Mouse (Mus musculus) heart, adult 9 months (tissue): ENCODE results near the gene Atpaf1.

Experiments
- DNase-seq, 2 experiments: peaks; one replicate each; pipeline ENCODE4 v3.0.0; 2022; ENCODE audit warnings: low spot score in 2 of 2

The Atpaf1 gene

GRCm38 (mm10) chr4:115784769-115785510 is at the start of gene Atpaf1:
TSS of gene Atpaf1 (plus strand) at chr4:115784812.
- peak; percentile 65 to 67 for DNase-seq

- no peak for DNase-seq
These were observed 49.7 kb upstream of the Atpaf1 start for GRCm38 (mm10) chr4:115734867-115735266.

DNA sequence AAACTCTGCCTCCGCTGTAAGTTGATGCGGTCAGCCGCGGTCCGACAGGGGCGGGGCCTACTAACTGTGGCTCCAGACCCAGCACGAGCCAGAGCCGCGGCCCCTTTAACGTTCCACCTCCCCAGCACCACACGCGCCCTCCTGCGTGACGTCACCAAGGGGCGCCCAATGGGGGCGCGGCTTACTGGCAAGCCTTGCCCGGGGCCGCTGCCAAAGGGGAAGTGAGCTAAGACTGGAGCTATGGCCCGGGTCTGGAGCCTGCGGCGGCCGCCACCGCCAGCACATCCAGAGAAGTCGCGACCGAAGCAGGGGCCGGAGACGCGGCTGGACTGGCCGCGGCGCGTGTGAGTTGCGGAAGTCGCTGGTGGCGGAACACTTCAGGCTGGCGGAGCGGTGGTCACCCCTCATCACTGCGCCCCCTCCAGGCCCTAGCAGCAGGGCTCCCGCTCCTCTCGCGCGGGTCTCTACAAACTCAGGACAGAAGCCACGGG is 47.0 kb upstream of the Atpaf1 start, which contains the start of gene Efcab14:
TSS of gene Efcab14 (plus strand) at position 194 of the 491 bp plus-strand sequence.
- peak; percentile 98 for DNase-seq

DNA sequence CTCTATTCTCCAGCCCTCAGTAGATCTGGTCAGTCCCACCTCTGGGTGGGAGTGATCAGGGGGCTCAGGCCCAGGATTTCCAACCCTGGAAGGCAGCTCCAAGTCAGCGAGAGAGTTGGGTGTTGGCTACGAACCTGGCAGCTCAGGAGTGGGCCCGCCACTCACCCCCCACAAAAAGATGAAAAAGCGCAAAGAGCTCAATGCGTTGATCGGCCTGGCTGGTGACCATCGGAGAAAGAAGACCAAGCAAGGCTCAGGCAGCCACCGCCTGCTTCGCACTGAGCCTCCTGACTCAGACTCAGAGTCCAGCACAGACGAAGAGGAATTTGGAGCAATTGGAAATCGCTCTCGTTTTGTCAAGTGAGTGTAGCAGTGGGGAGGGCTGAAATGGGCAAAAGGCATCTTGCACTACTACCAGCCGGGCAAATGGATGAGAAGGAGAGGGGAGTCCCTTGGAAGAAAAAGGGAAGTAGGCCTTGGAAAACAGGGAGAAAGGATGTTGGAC is 46.1 kb upstream of the Atpaf1 start:
- DNase-seq: no peak

DNA sequence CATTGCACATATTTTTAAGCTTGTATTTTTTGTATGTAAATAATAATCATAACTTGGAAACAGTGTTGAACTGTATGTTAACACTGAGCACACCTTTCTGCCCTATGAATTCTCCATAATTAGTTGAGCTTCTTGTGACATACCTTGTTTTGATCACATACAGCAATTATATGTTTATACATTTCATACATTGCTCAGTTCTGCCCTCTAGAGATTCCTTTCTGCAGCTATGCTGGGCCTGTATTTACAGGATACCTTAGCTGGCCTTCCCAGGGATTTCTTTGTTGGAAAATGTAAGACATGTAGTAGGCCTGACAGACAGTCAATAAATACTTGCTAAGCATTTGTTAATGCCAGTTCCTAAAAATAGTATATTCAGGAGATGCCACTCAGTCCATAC is 42.0 kb upstream of the Atpaf1 start:
- DNase-seq: no peak

GRCm38 (mm10) chr4:115743096-115743495 is 41.5 kb upstream of the Atpaf1 start:
- DNase-seq: no peak

- no peak for DNase-seq
These were observed 36.4 kb upstream of the Atpaf1 start for GRCm38 (mm10) chr4:115748181-115748580.

DNA sequence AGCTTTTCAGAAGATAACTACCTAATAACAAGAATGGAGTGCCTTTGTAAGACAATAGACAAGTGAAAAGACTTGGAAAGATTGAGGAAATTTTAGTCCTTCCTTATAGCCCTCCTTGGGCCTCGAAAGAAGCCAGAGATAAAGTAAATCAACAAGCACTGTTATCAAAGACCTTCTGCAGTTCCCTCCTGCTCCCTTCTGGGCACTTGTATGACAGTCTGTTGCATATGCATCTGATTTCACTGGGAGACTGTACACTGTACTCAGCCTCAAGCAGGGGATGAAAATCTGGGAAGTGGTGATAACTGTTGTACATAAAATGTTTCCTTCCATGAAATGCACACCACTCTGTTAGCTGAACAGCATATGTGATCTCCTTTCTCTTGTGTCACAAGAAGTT is 35.3 kb upstream of the Atpaf1 start:
- DNase-seq: no peak

- DNase-seq: no peak
These were observed 30.5 kb upstream of the Atpaf1 start for GRCm38 (mm10) chr4:115754101-115754500.

- DNase-seq: no peak
These were observed 29.8 kb upstream of the Atpaf1 start for GRCm38 (mm10) chr4:115754851-115755250.

- peak in 1 of 2 experiments; percentile 16 for DNase-seq
These were observed 23.4 kb upstream of the Atpaf1 start for GRCm38 (mm10) chr4:115761206-115761605.

DNA sequence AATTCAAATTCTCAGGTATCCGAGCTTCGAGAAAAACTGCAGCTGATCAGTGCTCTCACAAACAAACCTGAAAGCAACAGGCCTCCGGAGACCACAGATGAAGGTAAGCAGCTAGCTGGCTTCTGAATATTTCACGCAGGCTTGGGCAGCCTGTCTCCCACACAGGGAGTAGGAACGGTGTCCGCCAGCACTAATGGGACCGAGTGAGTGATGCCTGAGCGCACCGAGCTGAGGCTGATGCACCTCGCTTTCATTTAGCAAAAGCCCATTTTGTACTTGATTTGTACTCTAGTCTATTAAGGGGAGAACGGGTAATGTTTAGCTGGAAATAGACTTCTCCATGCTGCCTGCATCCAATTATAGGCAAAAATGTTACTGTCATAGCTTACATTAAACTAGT is 20.0 kb upstream of the Atpaf1 start:
- DNase-seq: no peak

GRCm38 (mm10) chr4:115767647-115768467 is 16.8 kb upstream of the Atpaf1 start:
- no peak for DNase-seq

DNA sequence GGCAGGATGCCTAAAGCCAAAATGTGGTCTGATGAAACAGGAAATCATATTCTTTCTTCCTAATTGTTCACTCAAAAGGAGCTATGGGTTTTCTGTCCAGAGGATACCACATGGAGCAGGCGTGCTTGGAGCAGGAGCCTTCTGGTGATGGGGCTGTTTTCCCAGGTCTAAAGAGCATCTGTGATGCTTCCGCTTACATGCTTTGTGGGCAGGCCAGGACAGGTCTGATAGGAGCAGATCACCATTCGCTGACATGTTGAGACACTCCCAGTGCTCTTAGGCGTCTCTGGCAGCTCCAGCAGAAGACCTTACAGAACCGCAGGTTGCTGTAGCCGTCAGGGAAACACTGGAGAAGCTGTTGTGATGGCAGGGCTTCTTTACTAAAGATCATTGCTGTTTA is 9.6 kb upstream of the Atpaf1 start:
- DNase-seq: no peak

DNA sequence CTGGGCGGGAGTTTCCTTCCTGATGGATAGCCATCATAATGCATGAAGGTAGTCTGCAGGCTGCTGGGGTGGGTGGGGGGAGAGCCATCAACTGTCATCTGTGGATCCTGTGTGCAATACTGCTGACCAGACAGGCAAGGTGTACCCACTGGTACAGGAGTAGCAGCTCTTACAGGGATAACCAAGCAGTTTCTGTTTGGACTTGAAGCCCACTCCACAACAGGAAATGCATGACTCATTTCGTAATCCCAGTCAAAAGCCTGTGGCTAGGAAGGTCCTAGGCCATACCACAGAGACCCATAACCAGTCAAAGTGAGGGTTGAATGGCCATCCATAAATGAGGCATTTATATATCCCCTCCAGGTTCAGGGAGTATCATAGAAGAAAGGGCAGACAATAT is 7.0 kb upstream of the Atpaf1 start:
- no peak for DNase-seq

DNA sequence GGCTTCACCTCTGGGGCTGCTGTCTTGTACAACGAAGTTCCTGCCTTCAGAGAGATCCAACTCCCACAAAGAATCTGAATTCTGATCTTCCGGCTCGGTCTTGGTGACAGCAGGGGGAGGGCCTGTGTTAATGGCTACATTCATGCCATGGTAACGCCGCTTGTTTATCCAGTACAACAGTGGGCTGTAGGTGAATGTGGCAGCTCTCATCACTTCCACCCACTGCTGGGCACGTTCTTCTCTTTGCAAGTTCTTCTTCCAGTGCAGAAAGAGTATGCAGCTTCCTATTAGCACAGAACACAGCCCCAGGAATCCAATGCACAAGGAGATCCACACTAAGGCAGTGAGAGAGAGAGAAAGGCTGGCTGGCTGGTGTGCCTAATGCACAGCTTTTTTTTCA is 4.3 kb upstream of the Atpaf1 start:
- DNase-seq: no peak

DNA sequence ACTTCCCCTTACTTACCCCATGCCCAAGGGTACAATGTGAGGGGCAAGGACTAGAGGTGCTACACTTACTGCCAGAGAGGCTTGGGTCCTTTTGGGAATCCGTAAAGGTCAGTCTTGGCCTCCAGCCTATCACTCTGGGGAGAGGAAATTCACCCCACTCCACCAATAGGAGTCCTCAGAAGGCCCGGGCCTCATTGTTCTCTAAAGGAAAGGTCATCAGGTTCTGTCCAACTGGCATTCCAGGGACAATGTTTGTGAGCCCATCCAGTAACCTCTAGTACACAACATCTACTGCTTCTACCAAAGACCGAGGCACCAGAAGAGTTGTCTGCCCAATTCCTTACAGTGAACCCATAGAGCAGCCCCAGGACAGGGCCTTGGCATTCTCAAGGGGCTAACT is 3.7 kb upstream of the Atpaf1 start, which contains the start of gene Tex38:
TSS of gene Tex38 (minus strand) at position 101 of the 400 bp plus-strand sequence.
- DNase-seq: no peak

DNA sequence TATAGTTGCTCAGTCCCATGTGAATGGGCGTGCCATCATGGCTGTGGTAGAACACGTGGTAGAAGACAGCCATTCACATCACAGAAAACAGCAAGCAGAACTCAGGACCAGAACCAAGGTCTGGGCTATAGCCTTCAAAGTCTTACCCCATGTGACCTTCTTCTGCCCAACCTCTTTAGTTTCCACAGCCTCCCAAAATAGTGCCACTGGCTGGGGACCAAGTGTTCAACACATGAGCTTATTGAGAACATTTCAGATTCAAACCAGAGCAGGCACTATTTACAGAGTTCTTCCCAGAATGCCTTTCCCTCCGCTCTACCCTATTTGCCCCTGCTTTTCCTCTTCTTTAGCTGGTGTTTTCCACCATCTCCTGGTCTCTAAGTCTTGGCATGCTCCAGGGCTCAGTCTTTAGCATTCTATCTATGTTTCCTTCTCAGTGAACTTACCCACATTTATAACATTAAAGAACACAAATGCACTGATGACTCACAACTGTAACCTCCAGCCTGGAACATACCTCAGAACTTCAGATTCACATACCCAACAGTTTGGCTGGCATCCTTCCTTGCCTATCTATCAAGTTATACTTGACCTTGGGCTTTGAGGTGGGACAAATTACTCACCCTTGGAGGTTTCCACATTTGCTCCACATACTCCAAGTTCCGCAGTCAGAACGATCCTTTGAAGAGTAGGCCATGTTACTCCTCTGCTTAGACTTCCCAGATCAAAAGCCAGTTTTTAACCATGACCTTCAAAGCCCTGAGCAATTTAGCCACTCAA is 2.4 kb upstream of the Atpaf1 start:
- DNase-seq: peak in 1 of 2 experiments; percentile 13

GRCm38 (mm10) chr4:115785511-115786034 is 961 bp downstream of the Atpaf1 start:
- no peak for DNase-seq

GRCm38 (mm10) chr4:115790864-115791263 is 6.3 kb downstream of the Atpaf1 start:
- no peak for DNase-seq

DNA sequence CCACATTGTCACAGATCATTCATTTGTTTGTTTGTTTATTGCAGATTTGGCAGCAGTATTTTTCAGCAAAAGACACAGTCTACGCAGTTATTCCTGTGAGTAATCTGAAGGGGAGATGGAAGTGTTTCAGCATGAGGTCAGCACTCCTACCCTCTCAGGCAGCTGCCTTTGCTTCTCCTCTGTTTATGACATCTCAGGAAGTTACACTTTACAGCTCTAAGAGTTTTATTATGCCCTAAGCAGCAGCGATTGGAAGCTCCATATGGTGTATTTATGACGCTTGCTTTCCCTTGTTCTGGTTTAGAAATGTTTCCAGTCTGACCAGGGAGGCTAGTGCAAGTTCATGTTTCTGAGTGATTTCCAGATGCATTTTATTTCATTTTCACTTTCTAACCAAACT is 10.7 kb downstream of the Atpaf1 start:
- no peak for DNase-seq
